Mouse (Mus musculus) embryonic fibroblast, embryonic 13.5 days (primary cell): ENCODE measurements around the gene Col5a1.

Experiments used
- CTCF ChIP-seq: IDR thresholded peaks from 2 replicates; pipeline ENCODE4 v1.5.1; 2011; ENCODE audit warnings: mild to moderate bottlenecking, control low read depth, low read length, moderate library complexity, borderline replicate concordance; ENCODE audit not compliant: insufficient read depth
- POLR2A ChIP-seq: IDR thresholded peaks from 2 replicates; pipeline ENCODE4 v1.6.1; 2011; ENCODE audit warnings: low read depth, mild to moderate bottlenecking, control low read depth, low read length, moderate library complexity

- no peak for TF ChIP-seq CTCF
- no peak for TF ChIP-seq POLR2A
Observed at GRCm38 (mm10) chr2:27923718-27924117, 37.5 kb downstream of the Col5a1 start.
